ENCODE assay signal across 8 mouse cellular contexts in genomic region chr13:55714501-55715166, GRCm38 (mm10). TPM values are rescaled to one million over a fixed set of nuclear protein-coding genes. Genes with fewer than 3 reads are reported as not detected.
DNase-seq lines count a peak whose midpoint lies in the region; ATAC-seq lines count a peak whose summit lies in the region.

TSS of gene Txndc15 (plus strand) at chr13:55714650.

- H3K9me3 ChIP-seq in hindbrain, embryonic 14.5 days (ENCODE audit: control insufficient read depth, low read length), result no peaks in the 10 kb centered on the region

- peak within 1 kb of the TSS; percentile 93 for H3K9ac ChIP-seq in hindbrain, embryonic 14.5 days

- ATAC-seq in hindbrain, embryonic 14.5 days (ENCODE audit: low FRiP score), result peak; percentile 95

- peak within 1 kb of the TSS; percentile 96 for H3K27ac ChIP-seq in hindbrain, embryonic 14.5 days

- H3K4me3 ChIP-seq in hindbrain, embryonic 14.5 days (replicated peaks; ENCODE audit: low read length), result peak within 1 kb of the TSS; percentile 76

- peak within 1 kb of the TSS; percentile 51 for H3K4me2 ChIP-seq in hindbrain, embryonic 14.5 days (replicated peaks)

- H3K27me3 ChIP-seq in hindbrain, embryonic 14.5 days (ENCODE audit: control insufficient read depth, insufficient read depth, low read length), result no peaks in the 10 kb centered on the region

- peaks cover 15% of the 10 kb centered on the region; the same call in 1 of the 2 replicates for H3K4me1 ChIP-seq in hindbrain, embryonic 14.5 days (replicated peaks; ENCODE audit: control insufficient read depth, insufficient read depth, low read length)

- DNase-seq in R1 (ENCODE audit: low read depth, low spot score), result peak; percentile 84
- DNase-seq in cerebellum, postnatal 36 days, result peak; percentile 91 to 92
- DNase-seq in frontal cortex, postnatal 36 days (ENCODE audit: low spot score in 2 of 2), result peak; percentile 88 to 89
- DNase-seq in hindbrain, embryonic 14.5 days (ENCODE audit: low spot score), result peak; percentile 89
- DNase-seq in layer of hippocampus, postnatal 25 days (ENCODE audit: extremely low spot score in 1 of 2, low spot score in 1 of 2), result peak; percentile 85 to 90
- peak; percentile 88 for DNase-seq in lung, postnatal 14 days
- DNase-seq in ovary, postnatal 36 days (ENCODE audit: low spot score), result peak; percentile 90
- peak; percentile 90 for DNase-seq in thymus, postnatal 25 days

- under 1% methylated on average over 63 of the region's 63 CpGs for WGBS in hindbrain, embryonic 14.5 days

- H3K36me3 ChIP-seq in hindbrain, embryonic 14.5 days (replicated peaks; ENCODE audit: control insufficient read depth, insufficient read depth), result peaks cover 22% of the 10 kb centered on the region

RNA-seq across cellular contexts. Expression of gene Txndc15, which starts in this region (rescaled TPM):
- 144 and 145 TPM in 2 replicates for polyA plus RNA-seq in hindbrain, embryonic 14.5 days (2014; fragmentation: Nextera tagmentation; extraction: Ambion mirVana)
- total RNA-seq in layer of hippocampus, postnatal 25 days (2021), result 10 to 100 TPM; 68.8 to 81.2 TPM

Comparison
In these comparisons a context has a peak if more than half of its experiments do, and no peak if none do; other contexts are left out.
1. Peak in every context shown above with its lines: DNase-seq, ATAC-seq, H3K4me3 ChIP-seq and H3K27ac ChIP-seq.